Mouse (Mus musculus) liver, embryonic 11.5 days (tissue): ENCODE data around the gene Hs6st3. TPM values are rescaled to one million over a fixed set of nuclear protein-coding genes. Genes with fewer than 3 reads are reported as not detected.

Source experiments
- ATAC-seq: fragments of 200-750 bp; cut with Nextera tagmentation; replicated peaks from 2 replicates; pipeline ENCODE4 v1.8.0; 2017; ENCODE audit warnings: moderate number of reproducible peaks, mild to moderate bottlenecking, moderate TSS enrichment, moderate library complexity; ENCODE audit not compliant: low FRiP score
- DNase-seq: peaks from one replicate; pipeline ENCODE4 v3.0.0-alpha.2; 2017; ENCODE audit warnings: low spot score
- H3K27ac ChIP-seq: fragments of 300-500 bp; sonication (generic); 2 replicates; pipeline ENCODE4 v1.5.1; 2014; ENCODE audit warnings: mild to moderate bottlenecking, low read depth, low read length, control low read depth
- H3K27me3 ChIP-seq: fragments of 300-500 bp; sonication (generic); replicated peaks from 2 replicates; pipeline ENCODE4 v1.6.1; 2014; ENCODE audit warnings: low read length, mixed read lengths; ENCODE audit not compliant: control insufficient read depth, insufficient read depth
- H3K36me3 ChIP-seq: fragments of 300-500 bp; sonication (generic); 2 replicates; pipeline ENCODE4 v1.6.1; 2014; ENCODE audit warnings: mild to moderate bottlenecking, low read length, moderate library complexity, mixed read lengths; ENCODE audit not compliant: control insufficient read depth, insufficient read depth
- H3K4me1 ChIP-seq: fragments of 300-500 bp; sonication (generic); replicated peaks from 2 replicates; pipeline ENCODE4 v1.6.1; 2014; ENCODE audit warnings: low read length, mixed read lengths; ENCODE audit not compliant: control insufficient read depth, insufficient read depth
- H3K4me2 ChIP-seq: fragments of 300-500 bp; sonication (generic); 2 replicates; pipeline ENCODE4 v1.6.1; 2014; ENCODE audit warnings: mild to moderate bottlenecking, control low read depth, moderate library complexity
- H3K4me3 ChIP-seq: fragments of 300-500 bp; sonication (generic); 2 replicates; pipeline ENCODE4 v1.5.1; 2014; ENCODE audit warnings: low read depth, low read length, control low read depth
- H3K9ac ChIP-seq: fragments of 300-500 bp; sonication (generic); 2 replicates; pipeline ENCODE4 v1.6.1; 2014; ENCODE audit warnings: low read depth, low read length, control low read depth
- H3K9me3 ChIP-seq: fragments of 300-500 bp; sonication (generic); 2 replicates; pipeline ENCODE4 v1.6.1; 2016; ENCODE audit warnings: low read length, inconsistent platforms, mixed read lengths; ENCODE audit not compliant: control insufficient read depth
- WGBS: fragments of 180-500 bp; shearing (Covaris S2); extraction: QIAGEN DNeasy Blood & Tissue Kit; methylation state at CpG from one replicate; pipeline ENCODE4 v1.1.7; 2014; 5-methylcytosine and 5-hydroxymethylcytosine counted together
- polyA plus RNA-seq: library from polyadenylated mRNA; unstranded; fragments of >200 nt; fragmentation: Nextera tagmentation; extraction: Ambion mirVana; gene quantifications from 2 replicates; pipeline ENCODE4 v1.2.1, GENCODE M21; 2014

The Hs6st3 gene
- polyA plus RNA-seq, 1 experiment from 2014 or later = not detected

GRCm38 (mm10) chr14:119852139-119852538 is 714.0 kb downstream of the Hs6st3 start:
- no peaks in the 10 kb centered on the region for H3K36me3 ChIP-seq
- H3K27ac ChIP-seq = no peak overlapping the region
- H3K9ac ChIP-seq = no peak overlapping the region
- DNase-seq (no peak), ATAC-seq (no peak)
- H3K27me3 ChIP-seq = no peaks in the 10 kb centered on the region
- WGBS = 26% methylated on average over 5 of the region's 5 CpGs
- H3K4me1 ChIP-seq = no peaks in the 10 kb centered on the region
- no peaks in the 10 kb centered on the region for H3K9me3 ChIP-seq
- H3K4me2 ChIP-seq = no peak overlapping the region
- H3K4me3 ChIP-seq = no peak overlapping the region

- H3K4me3 ChIP-seq = no peak overlapping the region
- ATAC-seq = no peak
- H3K27me3 ChIP-seq = no peaks in the 10 kb centered on the region
- no peaks in the 10 kb centered on the region for H3K4me1 ChIP-seq
- H3K4me2 ChIP-seq = no peak overlapping the region
- no peaks in the 10 kb centered on the region for H3K9me3 ChIP-seq
- 59% methylated on average over 23 of the region's 23 CpGs for WGBS
- H3K36me3 ChIP-seq = no peaks in the 10 kb centered on the region
- H3K27ac ChIP-seq = no peak overlapping the region
- DNase-seq = no peak
- H3K9ac ChIP-seq = no peak overlapping the region
Observed at GRCm38 (mm10) chr14:119857338-119858291, 719.5 kb downstream of the Hs6st3 start.

GRCm38 (mm10) chr14:119873617-119874016 is 735.5 kb downstream of the Hs6st3 start:
- DNase-seq (no peak), ATAC-seq (no peak)
- Histone ChIP-seq H3K9me3 (no peaks in the 10 kb centered on the region), H3K4me3 (no peak overlapping the region), H3K4me2 (no peak overlapping the region), H3K4me1 (no peaks in the 10 kb centered on the region), H3K27ac (no peak overlapping the region), H3K36me3 (no peaks in the 10 kb centered on the region), H3K27me3 (no peaks in the 10 kb centered on the region), H3K9ac (no peak overlapping the region)
- WGBS = 85% methylated on average over 4 of the region's 4 CpGs

- H3K27ac ChIP-seq = no peak overlapping the region
- no peaks in the 10 kb centered on the region for H3K27me3 ChIP-seq
- H3K4me2 ChIP-seq = no peak overlapping the region
- DNase-seq (no peak), ATAC-seq (no peak)
- H3K36me3 ChIP-seq = no peaks in the 10 kb centered on the region
- WGBS = 88% methylated on average over 8 of the region's 8 CpGs
- no peaks in the 10 kb centered on the region for H3K9me3 ChIP-seq
- H3K9ac ChIP-seq = no peak overlapping the region
- H3K4me3 ChIP-seq = no peak overlapping the region
- H3K4me1 ChIP-seq = no peaks in the 10 kb centered on the region
Observed at GRCm38 (mm10) chr14:119892922-119893321, 754.8 kb downstream of the Hs6st3 start.

GRCm38 (mm10) chr14:119895097-119895496 is 757.0 kb downstream of the Hs6st3 start:
- Histone ChIP-seq H3K4me2 (no peak overlapping the region), H3K4me1 (no peaks in the 10 kb centered on the region), H3K27me3 (no peaks in the 10 kb centered on the region), H3K9me3 (no peaks in the 10 kb centered on the region), H3K9ac (no peak overlapping the region), H3K27ac (no peak overlapping the region), H3K36me3 (no peaks in the 10 kb centered on the region), H3K4me3 (no peak overlapping the region)
- 86% methylated on average over 8 of the region's 8 CpGs for WGBS
- DNase-seq (no peak), ATAC-seq (no peak)

GRCm38 (mm10) chr14:119895765-119896465 is 757.8 kb downstream of the Hs6st3 start:
- Histone ChIP-seq H3K9ac (no peak overlapping the region), H3K9me3 (no peaks in the 10 kb centered on the region), H3K36me3 (no peaks in the 10 kb centered on the region), H3K4me1 (no peaks in the 10 kb centered on the region), H3K4me2 (no peak overlapping the region), H3K4me3 (no peak overlapping the region), H3K27ac (no peak overlapping the region), H3K27me3 (no peaks in the 10 kb centered on the region)
- WGBS = 50% methylated on average over 10 of the region's 10 CpGs
- DNase-seq (no peak), ATAC-seq (no peak)

GRCm38 (mm10) chr14:119902486-119902885 is 764.3 kb downstream of the Hs6st3 start:
- Histone ChIP-seq H3K9ac (no peak overlapping the region), H3K9me3 (no peaks in the 10 kb centered on the region), H3K36me3 (no peaks in the 10 kb centered on the region), H3K4me1 (no peaks in the 10 kb centered on the region), H3K4me3 (no peak overlapping the region), H3K4me2 (no peak overlapping the region), H3K27me3 (no peaks in the 10 kb centered on the region), H3K27ac (no peak overlapping the region)
- ATAC-seq (no peak), DNase-seq (no peak)

GRCm38 (mm10) chr14:119908032-119908675 is 770.0 kb downstream of the Hs6st3 start:
- ATAC-seq = no peak
- no peak overlapping the region for H3K4me2 ChIP-seq

More at GRCm38 (mm10) chr14:119908032-119908675, 770.0 kb downstream of the Hs6st3 start:
- DNase-seq = no peak
- H3K36me3 ChIP-seq = no peaks in the 10 kb centered on the region
- 75% methylated on average over 13 of the region's 13 CpGs for WGBS
- no peaks in the 10 kb centered on the region for H3K4me1 ChIP-seq
- no peak overlapping the region for H3K9ac ChIP-seq
- H3K9me3 ChIP-seq = no peaks in the 10 kb centered on the region
- H3K4me3 ChIP-seq = no peak overlapping the region
- no peak overlapping the region for H3K27ac ChIP-seq
- H3K27me3 ChIP-seq = no peaks in the 10 kb centered on the region
